Mouse (Mus musculus): ENCODE results near the gene Klc1. TPM values are rescaled to one million over a fixed set of nuclear protein-coding genes. Genes with fewer than 3 reads are reported as not detected.

Klc1 gene
- polyA plus RNA-seq, 1 experiment from 2014 or later = 189 TPM

DNA sequence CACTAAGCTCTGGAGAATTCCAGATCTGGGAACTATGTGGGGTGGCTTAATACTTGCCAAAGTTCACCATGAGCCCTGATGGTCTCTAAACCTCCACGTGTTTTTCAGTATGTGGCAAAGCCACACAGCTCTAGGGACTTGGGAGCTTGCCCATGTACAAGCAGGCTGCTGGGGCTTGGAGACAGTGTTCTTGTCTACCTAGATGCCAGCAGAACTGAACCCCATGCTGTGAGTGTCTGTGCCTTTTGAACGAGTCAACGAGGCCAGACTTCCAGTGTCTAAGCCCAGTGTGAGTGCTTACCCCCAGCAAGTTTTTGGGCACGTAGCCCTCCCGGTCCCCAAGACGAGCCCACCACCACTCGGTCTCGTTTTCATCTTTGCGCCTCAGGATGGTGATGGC lies 71.3 kb downstream of the Klc1 start:
- peaks cover 70% of the 10 kb centered on the region for H3K36me3 ChIP-seq
- H3K4me1 ChIP-seq = peaks cover 6% of the 10 kb centered on the region; the same call in 1 of the 2 replicates
- no peak overlapping the region for H3K4me3 ChIP-seq
- H3K27ac ChIP-seq (replicated peaks) = peak overlapping the region; percentile 24; the same call in 1 of the 2 replicates
- H3K9me3 ChIP-seq (replicated peaks) = no peaks in the 10 kb centered on the region
- WGBS = 89% methylated on average over 9 of the region's 9 CpGs
- DNase-seq (ENCODE audit: low spot score) = no peak
- no peaks in the 10 kb centered on the region for H3K27me3 ChIP-seq (ENCODE audit: low read depth, poor library complexity, severe bottlenecking)

DNA sequence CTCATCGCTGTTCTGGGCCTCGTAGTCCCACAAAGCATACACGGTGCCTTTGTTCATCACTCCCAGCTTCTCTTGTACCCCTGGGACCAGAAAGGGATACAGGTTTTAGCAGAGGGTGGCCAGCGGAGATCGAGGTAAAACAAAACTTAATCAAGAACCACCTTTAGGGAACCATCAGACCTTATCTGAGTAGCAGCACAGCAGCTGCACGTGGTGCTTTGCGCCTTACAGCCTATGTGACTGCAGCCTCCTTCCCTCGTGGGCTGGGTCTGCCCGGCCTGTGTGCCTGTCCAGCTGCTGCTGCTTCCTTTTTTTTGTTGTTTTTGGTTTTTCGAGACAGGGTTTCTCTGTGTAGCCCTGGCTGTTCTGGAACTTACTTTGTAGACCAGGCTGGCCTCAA lies 71.7 kb downstream of the Klc1 start:
- Histone ChIP-seq H3K9me3 (replicated peaks) (no peaks in the 10 kb centered on the region), H3K27me3 (ENCODE audit: low read depth, poor library complexity, severe bottlenecking) (no peaks in the 10 kb centered on the region), H3K27ac (replicated peaks) (peak overlapping the region; percentile 24; the same call in 1 of the 2 replicates), H3K4me3 (no peak overlapping the region), H3K36me3 (peaks cover 66% of the 10 kb centered on the region), H3K4me1 (peaks cover 6% of the 10 kb centered on the region; the same call in 1 of the 2 replicates)
- WGBS = 88% methylated on average over 10 of the region's 10 CpGs
- DNase-seq (ENCODE audit: low spot score) = no peak

DNA sequence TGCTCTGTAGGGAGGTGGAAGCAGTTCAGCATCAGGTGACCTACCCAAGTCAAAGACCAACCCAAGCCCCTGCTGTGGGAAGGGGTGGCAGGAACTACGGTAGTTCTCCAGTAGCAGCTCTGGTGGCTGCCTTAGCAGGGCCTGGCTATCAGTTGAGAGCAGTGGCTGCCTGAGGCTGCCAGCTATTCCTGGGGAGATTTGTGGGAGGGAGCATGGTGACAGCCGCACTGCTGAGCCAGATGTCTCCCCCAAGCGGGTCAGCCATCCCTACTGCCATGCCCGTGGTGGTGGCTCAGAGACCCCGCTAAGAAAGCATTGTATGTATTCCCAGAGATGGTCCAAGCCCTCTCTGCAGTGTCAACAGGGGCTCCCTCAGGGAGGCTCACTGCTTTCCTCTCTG lies 74.0 kb downstream of the Klc1 start:
- Histone ChIP-seq H3K27me3 (ENCODE audit: low read depth, poor library complexity, severe bottlenecking) (no peaks in the 10 kb centered on the region), H3K36me3 (peaks cover 43% of the 10 kb centered on the region), H3K27ac (replicated peaks) (no peak overlapping the region), H3K4me1 (peaks cover 6% of the 10 kb centered on the region; the same call in 1 of the 2 replicates), H3K9me3 (replicated peaks) (no peaks in the 10 kb centered on the region), H3K4me3 (no peak overlapping the region)
- no peak for DNase-seq (ENCODE audit: low spot score)
- WGBS = 88% methylated on average over 5 of the region's 5 CpGs

DNA sequence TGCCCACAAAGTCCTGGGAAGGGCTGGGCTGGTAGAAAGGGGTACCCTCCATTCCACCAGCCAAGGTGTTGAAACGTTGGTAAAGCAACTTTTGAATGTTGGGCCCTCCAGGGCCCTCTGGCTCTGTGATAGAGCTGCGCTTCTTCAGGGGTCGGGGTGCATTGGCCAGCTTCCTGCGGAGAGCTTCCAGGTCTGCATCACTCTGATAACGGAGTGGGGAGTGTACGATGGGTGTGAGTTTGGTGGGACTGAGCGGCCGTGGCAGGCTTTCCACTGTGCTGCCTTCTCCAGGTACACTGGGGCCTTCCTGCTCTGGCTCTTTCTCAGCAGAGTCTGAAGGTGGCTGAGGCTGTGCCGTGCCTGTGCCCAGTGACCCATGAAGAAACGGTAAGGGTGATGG lies 74.8 kb downstream of the Klc1 start:
- H3K27ac ChIP-seq (replicated peaks) = no peak overlapping the region
- H3K36me3 ChIP-seq = peaks cover 35% of the 10 kb centered on the region
- peaks cover 6% of the 10 kb centered on the region; the same call in 1 of the 2 replicates for H3K4me1 ChIP-seq
- DNase-seq (ENCODE audit: low spot score) = no peak
- no peak overlapping the region for H3K4me3 ChIP-seq
- no peaks in the 10 kb centered on the region for H3K9me3 ChIP-seq (replicated peaks)
- no peaks in the 10 kb centered on the region for H3K27me3 ChIP-seq (ENCODE audit: low read depth, poor library complexity, severe bottlenecking)
- 87% methylated on average over 10 of the region's 10 CpGs for WGBS

DNA sequence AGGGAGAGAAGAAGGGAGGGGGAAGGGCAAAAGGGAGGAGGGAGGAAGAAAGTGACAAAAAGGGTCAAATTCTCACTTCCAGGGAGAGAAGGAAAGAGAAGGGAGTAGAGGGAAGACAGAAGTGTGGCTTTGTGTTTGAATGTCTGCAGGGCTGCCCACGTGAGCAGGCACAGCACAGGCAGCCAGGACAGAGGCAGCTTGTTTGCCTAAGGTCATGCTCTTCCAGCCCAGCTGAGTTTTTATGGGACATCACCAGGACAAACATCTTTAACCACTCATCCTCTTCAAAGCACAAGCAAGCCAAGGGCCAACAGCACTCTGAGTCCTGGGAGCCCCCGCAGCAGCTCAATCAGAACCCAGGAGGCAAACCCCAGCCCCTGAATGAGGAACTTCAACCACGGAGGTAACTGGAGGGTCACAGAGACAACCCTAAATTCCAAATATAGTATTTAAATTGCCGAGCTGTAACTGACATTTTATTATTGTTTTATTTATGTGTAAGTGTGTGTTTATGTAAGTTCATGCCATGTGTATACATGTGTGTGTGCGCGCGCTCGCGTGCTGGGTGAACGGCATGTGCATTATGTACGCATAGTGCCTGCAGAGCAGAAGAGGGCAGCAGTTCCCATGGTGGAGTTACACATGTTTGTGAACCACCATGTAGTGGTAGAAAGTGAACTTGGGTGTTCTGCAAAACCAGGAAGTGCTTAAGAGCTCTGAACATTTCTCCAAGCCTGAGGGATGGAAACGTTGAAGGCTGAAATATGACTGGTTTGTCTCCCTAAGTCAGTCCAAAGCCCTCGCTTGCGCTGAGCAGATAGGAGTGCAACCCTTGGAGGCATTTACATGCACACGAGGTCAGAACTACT lies 84.2 kb downstream of the Klc1 start:
- DNase-seq (ENCODE audit: low spot score) = no peak
- Histone ChIP-seq H3K9me3 (replicated peaks) (no peaks in the 10 kb centered on the region), H3K4me1 (no peaks in the 10 kb centered on the region), H3K4me3 (no peak overlapping the region), H3K27me3 (ENCODE audit: low read depth, poor library complexity, severe bottlenecking) (no peaks in the 10 kb centered on the region), H3K36me3 (no peaks in the 10 kb centered on the region), H3K27ac (replicated peaks) (no peak overlapping the region)
- 87% methylated on average over 15 of the region's 15 CpGs for WGBS

DNA sequence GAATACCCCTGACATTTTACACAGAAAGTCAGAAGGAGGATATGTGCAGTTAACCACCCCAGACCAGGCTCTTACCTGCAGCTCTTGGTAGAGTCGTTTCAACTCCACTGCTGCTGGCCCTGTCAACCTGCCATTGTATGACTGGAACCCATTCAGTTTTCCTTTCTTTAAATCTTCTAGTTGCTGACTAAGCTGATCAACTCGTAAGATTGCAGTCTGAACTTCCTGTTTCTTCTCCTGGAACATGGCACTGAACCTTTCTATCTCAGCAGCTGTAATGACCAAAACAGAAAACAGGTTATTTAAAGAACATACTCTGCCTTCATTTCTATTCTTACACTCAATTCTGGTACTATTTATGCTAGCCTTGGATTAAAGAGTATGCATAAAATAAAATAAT lies 84.8 kb downstream of the Klc1 start:
- H3K4me1 ChIP-seq = no peaks in the 10 kb centered on the region
- no peak for DNase-seq (ENCODE audit: low spot score)
- WGBS = 78% methylated on average over 2 of the region's 2 CpGs

DNA sequence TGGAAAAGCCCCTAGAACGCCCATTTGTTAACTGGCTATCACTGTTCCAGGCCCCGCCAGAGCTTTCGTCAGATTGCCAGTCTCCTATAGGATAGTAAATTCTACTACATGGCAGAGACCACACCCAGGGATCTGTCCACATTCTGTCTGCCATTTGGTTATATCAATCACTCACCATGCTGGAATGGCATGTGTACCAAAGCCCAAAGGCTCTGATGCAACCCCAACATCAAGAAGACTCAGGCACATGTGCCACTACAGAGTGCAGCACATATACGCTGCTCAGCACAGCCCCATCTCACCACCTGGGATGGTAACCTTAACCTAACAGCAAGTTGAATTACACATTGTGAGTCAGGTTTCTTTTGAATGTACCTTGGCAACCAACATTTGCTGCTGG lies 87.3 kb downstream of the Klc1 start:
- H3K9me3 ChIP-seq (replicated peaks) = no peaks in the 10 kb centered on the region
- WGBS = 90% methylated on average over 4 of the region's 4 CpGs
- DNase-seq (ENCODE audit: low spot score) = no peak
- H3K27ac ChIP-seq (replicated peaks) = no peak overlapping the region
- H3K27me3 ChIP-seq (ENCODE audit: low read depth, poor library complexity, severe bottlenecking) = no peaks in the 10 kb centered on the region
- no peaks in the 10 kb centered on the region for H3K36me3 ChIP-seq
- no peaks in the 10 kb centered on the region for H3K4me1 ChIP-seq
- H3K4me3 ChIP-seq = no peak overlapping the region

More for the DNA sequence above, 84.8 kb downstream of the Klc1 start:
- Histone ChIP-seq H3K27me3 (ENCODE audit: low read depth, poor library complexity, severe bottlenecking) (no peaks in the 10 kb centered on the region), H3K36me3 (no peaks in the 10 kb centered on the region), H3K4me3 (no peak overlapping the region), H3K9me3 (replicated peaks) (no peaks in the 10 kb centered on the region), H3K27ac (replicated peaks) (no peak overlapping the region)

DNA sequence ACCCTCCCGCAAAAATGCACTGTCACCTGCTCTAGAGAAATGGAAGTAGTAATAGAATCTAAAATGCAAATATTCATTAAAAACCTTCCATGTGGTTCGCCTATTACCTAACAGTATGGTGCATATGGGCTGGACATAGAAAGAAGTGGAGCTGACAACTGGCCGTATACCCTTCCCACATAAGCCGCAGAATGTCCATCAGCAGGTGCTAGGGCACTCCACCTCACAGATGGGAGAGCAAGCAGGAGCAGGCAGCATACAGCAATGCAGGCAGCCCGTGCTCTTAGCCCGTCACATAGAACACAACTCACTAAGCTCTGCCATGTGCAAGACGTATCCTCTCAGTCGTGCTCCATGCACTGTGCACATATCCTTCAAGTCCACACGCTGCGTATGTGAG lies 88.2 kb downstream of the Klc1 start:
- H3K9me3 ChIP-seq (replicated peaks) = no peaks in the 10 kb centered on the region
- DNase-seq (ENCODE audit: low spot score) = no peak
- H3K36me3 ChIP-seq = no peaks in the 10 kb centered on the region
- H3K4me1 ChIP-seq = no peaks in the 10 kb centered on the region
- no peak overlapping the region for H3K4me3 ChIP-seq
- WGBS = 92% methylated on average over 10 of the region's 10 CpGs
- no peaks in the 10 kb centered on the region for H3K27me3 ChIP-seq (ENCODE audit: low read depth, poor library complexity, severe bottlenecking)
- H3K27ac ChIP-seq (replicated peaks) = no peak overlapping the region

DNA sequence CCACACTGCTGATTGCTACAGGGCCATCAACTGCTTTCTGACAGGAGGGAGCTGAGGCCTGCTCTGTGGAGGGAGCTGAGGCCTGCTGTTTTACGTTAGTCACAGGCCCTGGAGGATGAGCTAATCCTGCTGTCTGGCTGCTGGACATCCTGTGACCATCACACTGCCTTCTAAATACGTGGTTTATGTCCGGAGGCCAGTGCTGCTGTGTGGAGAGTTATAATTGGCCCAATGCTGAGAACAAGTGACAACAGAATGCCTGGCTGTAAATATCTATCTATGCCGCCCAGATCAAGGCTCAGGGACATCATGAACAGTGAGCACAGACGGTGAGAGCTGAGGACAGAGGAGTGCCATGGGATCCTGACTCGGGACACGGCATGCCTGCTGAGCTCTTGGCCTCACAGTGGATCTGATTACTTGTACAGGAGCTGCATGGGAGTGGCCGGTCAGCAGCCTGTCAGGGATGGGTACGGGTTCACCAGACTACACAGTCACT lies 89.7 kb downstream of the Klc1 start:
- Histone ChIP-seq H3K27me3 (ENCODE audit: low read depth, poor library complexity, severe bottlenecking) (no peaks in the 10 kb centered on the region), H3K4me3 (no peak overlapping the region), H3K4me1 (no peaks in the 10 kb centered on the region), H3K27ac (replicated peaks) (no peak overlapping the region; the same call in 1 of the 2 replicates), H3K9me3 (replicated peaks) (no peaks in the 10 kb centered on the region), H3K36me3 (no peaks in the 10 kb centered on the region)
- DNase-seq (ENCODE audit: low spot score) = no peak
- WGBS = 82% methylated on average over 9 of the region's 9 CpGs

DNA sequence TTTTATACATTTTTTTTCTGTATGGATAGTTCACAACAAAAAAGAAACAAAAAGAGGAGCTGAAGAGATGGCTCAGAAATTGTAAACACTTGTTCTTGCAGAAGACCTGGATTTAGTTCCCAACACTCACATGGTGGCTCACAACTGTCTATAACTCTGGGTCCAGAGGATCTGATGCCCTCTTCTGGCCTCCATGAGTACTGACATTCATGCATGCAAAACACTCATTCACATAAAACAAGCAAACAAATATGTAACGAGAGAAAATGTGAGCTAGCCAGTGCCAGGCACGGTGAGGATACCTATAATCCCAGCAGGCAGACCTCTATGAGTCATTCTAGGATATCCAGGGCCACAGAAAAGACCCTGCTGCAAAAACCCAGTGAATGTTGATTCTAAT lies 92.6 kb downstream of the Klc1 start:
- no peaks in the 10 kb centered on the region for H3K4me1 ChIP-seq
- no peak overlapping the region for H3K27ac ChIP-seq (replicated peaks)
- no peaks in the 10 kb centered on the region for H3K27me3 ChIP-seq (ENCODE audit: low read depth, poor library complexity, severe bottlenecking)
- H3K36me3 ChIP-seq = no peaks in the 10 kb centered on the region
- H3K9me3 ChIP-seq (replicated peaks) = no peaks in the 10 kb centered on the region
- 61% methylated on average over 2 of the region's 2 CpGs for WGBS
- H3K4me3 ChIP-seq = no peak overlapping the region
- DNase-seq (ENCODE audit: low spot score) = no peak

DNA sequence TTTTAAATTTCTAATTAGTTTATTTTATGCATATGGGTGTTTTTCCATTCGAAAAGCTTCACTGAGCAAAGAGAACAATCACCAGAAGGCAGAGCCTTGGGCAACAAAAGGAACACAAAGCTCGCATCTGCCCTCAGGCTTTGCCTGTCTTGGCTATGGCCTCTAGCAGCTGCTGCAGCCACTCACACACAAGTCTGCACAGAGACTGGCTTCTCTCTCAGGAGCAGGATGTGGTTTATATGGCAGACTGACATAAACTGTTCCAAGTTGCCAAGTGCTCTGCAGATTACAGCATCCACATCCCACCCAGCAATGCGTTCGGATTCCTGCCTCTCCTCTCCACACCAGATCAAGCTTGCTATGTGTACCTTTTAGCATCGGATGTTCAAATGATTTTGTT lies 93.1 kb downstream of the Klc1 start:
- no peaks in the 10 kb centered on the region for H3K36me3 ChIP-seq
- H3K4me3 ChIP-seq = no peak overlapping the region
- H3K4me1 ChIP-seq = no peaks in the 10 kb centered on the region
- 86% methylated on average over 5 of the region's 5 CpGs for WGBS
- H3K27me3 ChIP-seq (ENCODE audit: low read depth, poor library complexity, severe bottlenecking) = no peaks in the 10 kb centered on the region
- H3K27ac ChIP-seq (replicated peaks) = no peak overlapping the region
- no peaks in the 10 kb centered on the region for H3K9me3 ChIP-seq (replicated peaks)
- no peak for DNase-seq (ENCODE audit: low spot score)

DNA sequence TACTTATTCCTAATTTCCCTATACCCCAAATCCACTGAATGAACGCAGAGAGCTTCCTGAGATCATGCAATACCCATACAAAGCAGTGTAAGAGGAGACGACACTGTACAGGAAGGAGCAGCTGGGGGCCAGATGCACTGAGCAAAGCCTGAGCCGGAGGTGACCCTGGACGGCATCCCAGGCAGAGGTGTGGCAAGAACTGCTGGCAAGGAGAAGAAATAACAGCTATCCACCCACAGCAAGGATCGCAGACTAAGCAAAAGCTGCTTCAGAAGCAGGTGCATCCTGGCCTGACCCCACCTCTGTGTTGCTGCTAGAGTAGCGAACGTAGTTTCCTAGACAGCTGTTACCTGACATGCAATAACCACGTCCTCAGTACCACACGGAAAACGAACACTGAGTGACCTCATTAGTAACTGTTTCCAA lies 94.4 kb downstream of the Klc1 start:
- no peaks in the 10 kb centered on the region for H3K36me3 ChIP-seq
- WGBS = 84% methylated on average over 10 of the region's 10 CpGs
- no peak for DNase-seq (ENCODE audit: low spot score)
- no peaks in the 10 kb centered on the region for H3K9me3 ChIP-seq (replicated peaks)
- no peaks in the 10 kb centered on the region for H3K27me3 ChIP-seq (ENCODE audit: low read depth, poor library complexity, severe bottlenecking)
- H3K4me1 ChIP-seq = no peaks in the 10 kb centered on the region
- no peak overlapping the region for H3K27ac ChIP-seq (replicated peaks)
- no peak overlapping the region for H3K4me3 ChIP-seq

DNA sequence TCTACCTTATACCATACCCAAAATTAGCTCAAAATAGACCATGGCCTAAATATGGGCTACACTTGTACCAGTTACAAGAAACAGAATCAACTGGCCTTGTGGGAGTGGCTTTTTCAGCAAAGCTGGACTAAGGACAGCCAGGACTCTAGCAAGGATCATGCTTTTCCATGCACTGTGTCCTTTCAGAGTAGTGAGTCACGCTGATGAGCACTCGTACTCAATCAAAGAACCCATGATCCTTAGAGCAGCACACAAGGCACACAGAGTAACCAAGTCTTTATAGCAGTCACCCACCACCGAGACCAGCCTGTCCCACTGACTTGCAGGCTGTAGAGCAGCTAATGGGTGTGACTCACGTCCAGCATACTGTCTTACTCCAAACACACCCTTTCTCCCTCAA lies 94.9 kb downstream of the Klc1 start:
- DNase-seq (ENCODE audit: low spot score) = no peak
- no peaks in the 10 kb centered on the region for H3K36me3 ChIP-seq
- H3K4me1 ChIP-seq = no peaks in the 10 kb centered on the region
- 81% methylated on average over 4 of the region's 4 CpGs for whole genome bisulfite sequencing
- no peak overlapping the region for H3K27ac ChIP-seq (replicated peaks)
- H3K4me3 ChIP-seq = no peak overlapping the region
- H3K9me3 ChIP-seq (replicated peaks) = no peaks in the 10 kb centered on the region
- no peaks in the 10 kb centered on the region for H3K27me3 ChIP-seq (ENCODE audit: low read depth, poor library complexity, severe bottlenecking)
